Mouse (Mus musculus) heart, adult 11 months (tissue): ENCODE measurements at regions not wholly inside any gene's neighbourhood (a gene's known extent, or its start where the extent isn't known, plus 50 kb on each side); places are given as distances from the start of the nearest gene placed in this dataset.

ENCODE experiments used
- DNase-seq: peaks from one replicate; pipeline ENCODE4 v3.0.0; 2022

DNA sequence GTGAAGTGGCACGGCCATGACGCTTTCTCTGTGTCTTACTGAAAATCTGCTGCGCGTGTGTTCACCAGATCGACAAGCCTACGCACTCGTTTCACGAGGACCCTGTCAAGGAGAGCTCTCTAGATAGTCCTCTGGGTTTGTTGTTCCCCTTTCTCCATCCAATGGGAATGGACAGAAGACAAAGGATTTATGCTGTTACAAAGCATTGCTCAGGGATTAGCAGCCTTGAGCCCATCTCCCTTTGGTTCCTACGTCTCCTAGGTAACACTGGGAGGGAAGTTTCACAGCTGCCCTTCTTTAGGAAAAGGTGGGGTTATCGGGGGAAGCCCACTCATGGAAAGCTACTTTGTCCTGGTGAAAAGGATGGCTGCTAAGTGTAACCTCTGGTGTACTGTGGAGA lies 212.7 kb upstream of the Tbc1d5 start:
- DNase-seq: no peak

DNA sequence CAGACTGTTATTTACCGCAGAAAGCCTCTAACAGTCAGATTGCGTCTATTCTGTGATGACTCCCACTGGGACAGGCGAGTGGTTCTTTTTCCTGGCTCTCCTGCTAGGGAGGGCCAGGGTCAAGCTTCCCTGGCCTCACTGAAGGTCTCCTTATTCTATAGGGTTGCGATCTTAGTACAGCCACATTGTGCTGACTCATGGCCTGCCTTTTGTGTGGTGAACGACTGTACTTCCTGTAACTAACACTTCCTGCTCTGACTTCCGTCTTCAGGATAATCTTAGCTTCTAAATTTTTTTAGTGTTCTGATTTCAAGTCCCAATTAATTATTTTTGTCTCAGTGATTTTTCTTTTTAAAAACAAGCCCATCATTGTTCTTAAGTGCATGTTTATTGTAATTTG lies 203.4 kb upstream of the Tbc1d5 start:
- DNase-seq: no peak

DNA sequence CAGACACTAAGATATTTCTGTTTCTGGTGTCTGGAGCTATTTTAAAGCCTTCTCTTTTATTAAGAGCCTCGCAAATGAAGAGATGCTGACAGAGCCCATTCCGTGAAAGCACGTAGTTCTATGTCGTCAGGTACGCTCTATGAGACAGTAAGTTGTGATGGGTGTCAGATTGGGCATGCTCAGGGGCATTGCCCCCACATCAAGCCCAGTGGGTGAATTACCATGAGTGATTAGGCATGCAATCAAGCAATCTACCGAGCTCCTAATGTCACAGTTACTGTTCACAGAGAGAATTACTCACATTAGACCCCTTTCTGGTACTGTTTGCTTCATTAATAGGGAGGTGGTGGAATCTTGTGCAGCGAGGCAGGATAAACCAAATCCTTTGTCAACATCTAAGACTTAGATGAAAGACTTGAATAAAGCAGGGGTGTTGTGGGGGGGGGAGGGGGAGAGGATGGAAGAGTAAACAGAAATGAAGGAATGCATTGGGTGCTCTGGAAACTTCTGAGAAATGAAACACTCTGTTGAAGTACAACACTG lies 192.9 kb upstream of the Tbc1d5 start:
- DNase-seq: no peak

DNA sequence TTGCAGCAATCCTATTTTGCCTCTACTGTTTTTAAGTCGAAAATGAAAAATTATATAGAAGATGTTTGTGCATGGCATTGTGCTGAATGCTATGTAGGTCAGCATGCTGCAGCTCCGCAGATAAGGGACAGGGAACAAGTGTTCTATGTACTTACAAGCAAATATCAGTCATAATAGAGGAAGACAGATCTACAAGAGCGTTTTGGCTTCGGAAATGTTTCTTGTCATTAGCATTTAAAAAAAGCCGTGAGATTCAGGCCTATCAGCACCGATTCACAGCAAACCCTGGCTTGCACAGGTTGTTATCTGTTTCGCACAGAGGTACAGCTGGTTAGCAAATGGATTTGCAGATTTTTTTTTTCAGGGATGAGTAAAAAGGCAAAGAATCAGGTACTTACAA lies 191.8 kb upstream of the Tbc1d5 start:
- DNase-seq: no peak

DNA sequence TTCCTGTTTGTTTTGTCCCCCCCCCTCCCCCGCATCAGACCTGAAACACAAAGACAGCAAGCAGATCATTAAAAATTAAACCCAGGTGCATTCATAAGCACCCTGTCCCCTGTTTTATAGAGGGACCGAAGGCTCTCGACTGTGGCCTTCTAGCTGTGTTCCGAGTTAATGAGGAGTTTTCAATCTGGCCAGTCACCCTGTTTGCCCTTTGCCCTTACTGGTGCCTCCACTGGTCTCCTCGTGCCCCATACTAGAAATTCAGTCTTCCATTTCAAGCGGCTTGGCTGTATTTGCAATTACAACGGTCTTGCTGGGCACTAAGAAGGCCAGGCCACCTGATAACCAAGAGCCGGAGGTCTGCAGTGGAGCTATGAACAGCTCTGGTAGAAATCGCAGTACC lies 190.9 kb upstream of the Tbc1d5 start:
- DNase-seq: no peak

DNA sequence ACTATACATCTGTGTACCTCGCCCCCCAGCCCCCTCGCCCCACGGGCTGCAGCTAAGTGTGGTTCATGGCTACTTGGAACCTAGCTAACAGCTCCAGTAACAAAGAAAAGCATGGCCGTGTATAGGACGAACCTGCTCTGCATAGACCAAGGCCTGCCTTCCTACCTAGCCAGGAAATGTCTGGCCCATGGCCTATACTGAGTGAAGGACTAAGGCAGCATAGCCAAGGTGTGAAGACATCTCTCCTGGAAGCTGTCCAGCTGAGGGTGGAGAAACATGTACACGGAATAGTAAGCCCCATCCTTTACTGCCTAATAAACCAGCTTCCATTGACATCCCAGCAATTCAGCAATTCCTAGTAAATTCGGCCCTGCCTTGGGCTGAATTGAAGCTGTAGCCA lies 183.6 kb upstream of the Tbc1d5 start:
- DNase-seq: no peak

DNA sequence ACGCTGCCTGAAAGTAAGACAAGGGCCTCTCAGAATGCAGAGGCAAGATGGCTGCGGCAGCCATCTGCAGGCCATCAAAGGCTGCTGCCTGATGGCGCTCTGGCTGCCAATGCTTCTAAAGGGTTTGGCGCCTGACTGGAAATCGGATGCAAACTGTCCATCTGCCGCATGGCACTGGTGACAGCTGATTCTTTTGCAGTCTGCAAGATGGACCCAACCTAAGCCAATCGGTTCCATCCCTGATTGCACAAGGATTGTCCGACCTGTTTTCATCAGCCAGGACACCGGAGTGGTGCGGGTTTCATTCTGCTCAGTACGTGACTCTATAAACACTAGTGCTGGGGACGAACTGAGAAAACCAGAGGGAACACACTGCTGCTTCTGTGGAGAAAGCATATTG lies 183.1 kb upstream of the Tbc1d5 start:
- no peak for DNase-seq

DNA sequence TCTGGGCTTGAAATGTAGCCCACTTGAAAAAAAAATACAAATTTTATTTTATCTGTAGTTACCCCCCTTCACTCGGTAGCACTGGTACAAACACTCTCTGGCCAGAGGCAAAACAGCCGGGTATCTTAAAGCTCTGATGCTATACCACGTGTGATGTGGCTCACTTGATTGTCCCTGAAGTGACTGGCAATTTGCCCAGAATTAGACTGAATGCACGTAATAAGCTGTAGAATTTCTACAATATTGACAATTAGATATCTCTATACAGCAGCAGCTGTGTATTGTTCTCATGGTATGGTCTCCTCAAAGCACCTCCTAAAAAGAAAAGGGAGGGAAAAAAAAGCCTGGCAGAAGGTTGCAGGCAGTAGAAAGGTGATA lies 179.2 kb upstream of the Tbc1d5 start:
- no peak for DNase-seq

DNA sequence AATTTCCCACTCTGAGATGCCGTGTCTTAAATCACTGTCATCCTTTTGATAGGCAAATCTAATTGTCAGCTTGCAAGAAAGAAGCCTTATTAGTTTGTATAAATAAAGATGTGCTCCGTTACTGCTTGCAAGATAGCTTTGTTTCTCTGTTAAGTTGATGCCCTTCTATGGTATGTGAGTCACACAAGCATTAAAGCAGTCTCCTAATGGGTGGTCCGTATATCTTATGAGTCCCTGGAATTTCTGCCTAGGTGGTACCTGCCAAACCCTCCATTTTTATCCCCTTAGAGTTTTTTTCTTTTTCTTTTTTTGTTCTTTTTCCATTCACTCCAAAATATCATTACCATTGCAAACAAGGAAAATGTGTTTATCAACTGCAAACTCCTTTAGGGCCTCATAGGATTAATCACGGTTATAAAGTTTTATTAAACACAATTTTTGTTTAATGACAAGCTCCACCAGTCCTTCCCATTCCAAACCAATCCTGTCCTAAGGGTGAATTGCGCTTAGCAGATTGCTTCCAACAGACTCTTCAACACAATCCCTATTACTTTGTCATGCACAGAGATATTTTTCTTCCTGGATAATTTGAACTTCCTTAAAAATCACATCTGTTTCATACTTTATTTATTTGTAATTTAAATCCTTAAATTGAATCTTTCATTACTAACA lies 178.7 kb upstream of the Tbc1d5 start:
- DNase-seq: no peak

DNA sequence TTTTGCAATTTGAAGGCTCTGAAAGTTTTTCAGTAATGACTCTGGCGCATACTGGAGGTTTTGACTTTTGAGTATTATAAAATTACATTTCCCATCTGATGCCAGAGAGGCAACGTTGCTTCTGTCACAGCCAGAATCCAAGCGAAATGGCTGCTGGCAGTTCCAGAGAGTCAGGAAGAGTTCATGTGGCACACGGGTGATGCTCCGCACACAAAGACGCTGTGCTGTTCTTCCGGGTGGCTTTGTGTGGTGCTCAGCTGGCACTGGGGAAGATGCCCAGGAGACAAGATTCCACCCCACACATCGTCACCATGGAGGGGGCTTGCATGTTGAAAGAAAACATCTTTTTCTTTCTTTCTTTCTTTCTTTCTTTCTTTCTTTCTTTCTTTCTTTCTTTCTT lies 177.3 kb upstream of the Tbc1d5 start:
- no peak for DNase-seq

DNA sequence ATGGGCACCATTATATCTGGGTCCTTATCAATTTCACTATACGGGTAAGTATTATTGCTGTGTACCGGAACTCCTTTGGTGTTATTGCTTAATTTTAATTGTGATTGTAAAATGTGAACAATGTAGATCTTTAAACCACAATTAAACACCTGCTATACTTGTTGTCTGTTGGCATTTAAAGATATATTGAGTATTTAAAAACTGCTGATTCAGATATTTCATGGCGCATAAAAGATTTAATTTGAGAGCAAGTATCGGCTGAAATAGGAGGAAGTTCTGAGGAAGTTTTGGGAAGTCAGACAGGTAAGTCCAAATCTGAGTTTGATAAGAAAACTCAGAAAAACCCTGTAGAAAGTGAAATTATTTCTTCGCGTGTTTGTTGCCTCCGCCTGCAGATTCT lies 142.7 kb upstream of the Tbc1d5 start:
- DNase-seq: no peak

DNA sequence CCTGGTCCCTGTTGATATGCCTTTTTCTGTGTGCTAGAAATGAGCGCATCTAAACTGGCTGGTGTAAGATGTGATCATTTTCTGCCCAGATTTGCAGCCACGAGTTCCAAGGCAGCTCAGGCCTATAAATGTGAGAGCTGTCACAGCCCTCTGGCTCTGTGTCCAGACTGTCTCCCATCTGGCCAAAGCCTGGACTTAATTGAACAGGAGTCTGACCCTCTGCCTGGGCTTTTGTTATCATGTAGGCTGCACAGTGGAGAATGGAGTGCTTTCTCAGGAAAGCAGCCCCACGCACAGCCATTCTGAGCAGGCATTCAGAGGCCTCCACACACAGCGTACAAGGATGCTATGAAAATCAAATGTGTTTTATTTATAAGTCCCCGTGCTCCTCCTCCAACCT lies 141.9 kb upstream of the Tbc1d5 start:
- DNase-seq: peak; percentile 61

DNA sequence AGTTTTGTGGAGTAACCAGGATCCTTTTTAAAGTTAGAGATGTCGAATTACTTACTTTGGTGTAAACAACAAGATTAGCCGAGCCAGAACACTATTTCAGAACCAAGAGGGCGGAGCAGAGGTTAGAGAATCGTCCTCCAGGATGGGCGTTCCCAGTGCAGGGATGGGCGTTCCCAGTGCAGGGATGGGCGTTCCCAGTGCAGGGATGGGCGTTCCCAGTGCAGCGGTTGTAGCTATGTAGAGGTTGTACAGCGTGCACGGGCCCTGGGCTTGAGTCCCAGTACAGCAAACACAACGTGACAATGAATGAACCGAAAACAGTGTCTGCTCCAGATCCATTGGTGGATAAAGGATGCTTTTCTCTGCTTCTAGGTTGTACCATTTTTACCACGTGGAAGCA lies 125.8 kb upstream of the Tbc1d5 start:
- peak; percentile 86 for DNase-seq

DNA sequence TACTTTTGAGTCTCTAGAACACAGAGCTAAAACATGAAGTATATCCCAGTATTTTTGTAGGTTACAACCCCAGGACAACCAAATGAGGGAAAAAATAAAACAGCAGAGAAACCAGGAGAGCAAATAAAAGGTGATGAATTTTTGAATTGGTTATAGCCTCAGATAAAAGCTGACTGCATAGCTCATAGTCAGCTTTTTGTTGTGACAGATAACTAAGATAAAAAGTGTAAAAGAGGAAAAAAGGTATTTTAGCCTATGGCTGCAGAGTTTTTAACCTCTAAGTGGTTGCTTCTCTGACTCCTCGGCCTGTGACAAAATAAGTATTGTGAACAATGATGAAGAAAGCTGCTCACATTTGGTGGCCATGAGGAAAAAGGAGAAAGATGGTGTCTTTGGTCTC lies 111.6 kb upstream of the Tbc1d5 start:
- no peak for DNase-seq

DNA sequence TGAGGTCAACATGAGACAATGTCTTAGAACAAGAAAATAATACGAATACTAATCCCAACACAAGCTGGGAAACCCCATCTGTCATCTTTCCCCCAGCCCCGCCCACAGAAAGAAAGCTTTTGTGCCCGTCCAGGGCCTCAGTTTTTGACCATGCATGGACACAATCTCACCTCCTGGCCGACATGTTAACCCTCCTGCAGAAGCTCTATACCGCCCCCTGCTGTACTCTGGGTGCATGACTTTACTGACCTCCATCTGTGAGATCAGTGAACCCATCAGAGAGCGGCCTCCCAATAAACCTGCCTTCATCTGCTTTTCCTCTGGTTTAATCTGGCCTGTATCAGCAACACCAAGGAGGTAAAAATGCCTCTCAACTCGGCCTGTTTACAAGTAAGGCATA lies 109.6 kb upstream of the Tbc1d5 start:
- peak; percentile 91 for DNase-seq

DNA sequence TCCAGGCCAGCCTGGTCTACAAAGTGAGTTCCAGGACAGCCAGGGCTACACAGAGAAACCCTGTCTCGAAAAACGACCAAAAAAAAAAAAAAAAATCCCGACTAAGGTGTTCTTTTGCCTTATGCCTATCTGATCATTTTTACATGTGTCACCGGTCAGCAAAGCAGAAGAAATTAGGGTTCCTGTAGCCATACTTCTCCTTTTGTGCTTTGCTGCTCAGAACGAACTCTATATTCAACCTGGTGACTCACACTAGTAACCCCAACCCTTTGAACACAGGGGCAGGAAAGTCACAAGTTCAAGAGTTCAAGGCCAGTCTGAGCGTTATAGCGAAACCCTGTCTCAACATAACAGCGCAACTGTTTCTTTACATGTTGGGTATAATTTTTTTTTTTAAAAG lies 108.7 kb upstream of the Tbc1d5 start:
- DNase-seq: no peak

DNA sequence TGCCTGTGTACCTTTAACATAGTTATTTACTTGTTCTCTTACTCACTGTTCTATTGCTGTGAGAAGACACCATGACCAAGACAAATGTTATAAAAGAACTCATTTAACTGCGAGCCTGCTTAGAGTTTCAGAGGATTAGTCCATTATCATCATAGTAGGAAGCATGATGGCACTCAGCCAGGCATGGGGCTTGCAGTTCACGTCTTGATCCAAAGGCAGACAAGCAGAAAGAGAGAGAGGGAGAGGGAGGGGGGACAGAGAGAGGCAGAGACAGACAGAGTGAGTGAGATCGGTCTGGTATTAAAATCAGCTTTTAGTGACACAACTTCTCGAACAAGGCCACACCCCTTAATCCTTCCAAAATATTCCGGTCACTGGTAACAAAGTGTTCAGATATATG lies 106.2 kb upstream of the Tbc1d5 start:
- DNase-seq: no peak

DNA sequence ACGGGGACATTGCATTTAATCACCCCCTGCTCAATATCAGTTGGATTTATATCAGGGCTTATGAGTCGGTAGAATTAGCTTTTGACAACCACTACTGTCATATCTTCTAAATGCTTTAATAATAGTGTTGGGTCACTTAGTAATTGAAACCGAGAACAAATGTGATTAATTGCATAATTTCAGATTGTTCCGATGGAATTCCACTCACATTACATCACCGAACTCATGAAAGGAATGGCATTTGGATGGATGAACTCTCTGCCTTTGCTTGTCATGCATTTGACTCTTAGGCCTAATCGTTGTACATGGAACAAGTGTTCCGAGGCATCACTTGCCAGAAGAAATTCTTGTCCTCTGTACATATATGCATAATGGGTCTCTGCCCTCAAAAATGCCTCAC lies 99.6 kb upstream of the Tbc1d5 start:
- DNase-seq: no peak

DNA sequence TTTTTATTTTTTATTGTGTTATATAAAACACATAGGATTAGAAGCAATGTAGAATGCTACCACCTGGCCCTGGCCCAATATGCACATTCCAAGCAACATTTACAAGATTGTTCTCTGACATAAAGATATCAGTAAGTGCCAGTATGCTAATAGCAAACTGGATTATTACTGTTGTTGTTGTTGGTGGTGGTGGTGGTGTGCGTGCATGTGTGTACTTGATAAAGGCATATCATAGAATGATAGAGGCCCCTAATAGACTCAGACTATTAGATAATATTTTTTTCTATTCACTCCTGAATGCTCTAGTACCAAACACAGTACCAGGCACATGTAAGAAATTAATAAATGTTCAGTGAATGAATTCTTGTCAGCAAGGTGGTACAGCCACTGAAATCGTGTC lies 98.9 kb upstream of the Tbc1d5 start:
- no peak for DNase-seq

DNA sequence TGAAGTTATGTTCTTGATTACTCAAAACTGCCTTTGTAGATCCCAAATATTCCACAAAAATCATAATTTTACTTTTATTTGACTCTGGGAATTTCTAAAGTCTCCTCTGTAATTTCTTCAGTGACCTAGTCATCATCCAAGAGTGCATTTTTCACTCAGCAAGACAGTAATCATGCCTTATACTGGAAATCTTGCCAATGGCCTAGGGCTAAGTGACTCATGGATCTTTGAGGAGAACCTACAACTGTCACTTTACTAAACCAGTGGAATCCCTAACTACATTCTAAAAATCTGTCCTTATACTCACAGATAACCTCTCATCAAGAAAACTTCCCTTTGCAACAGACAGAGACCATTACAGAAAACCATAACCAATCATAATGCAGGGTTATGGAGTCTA lies 98.0 kb upstream of the Tbc1d5 start:
- no peak for DNase-seq

DNA sequence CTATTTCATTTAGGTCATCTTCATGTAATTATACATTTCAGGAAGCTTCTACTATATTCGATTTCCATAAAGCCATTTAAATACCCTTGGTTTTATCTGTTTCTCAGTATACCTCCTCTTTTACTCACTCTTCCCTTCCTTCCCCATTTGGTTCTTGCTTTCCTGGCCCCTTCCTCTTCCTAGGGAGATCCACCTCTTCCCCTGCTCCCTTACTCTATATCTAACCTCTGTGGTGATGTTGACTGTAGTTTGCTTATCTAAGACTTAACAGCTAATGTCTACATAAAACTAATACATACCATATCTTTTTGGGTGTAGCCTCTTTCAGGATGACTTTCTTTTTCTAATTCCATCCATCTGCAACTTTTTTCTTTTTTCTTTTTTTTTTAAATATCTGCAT lies 92.9 kb upstream of the Tbc1d5 start:
- no peak for DNase-seq

DNA sequence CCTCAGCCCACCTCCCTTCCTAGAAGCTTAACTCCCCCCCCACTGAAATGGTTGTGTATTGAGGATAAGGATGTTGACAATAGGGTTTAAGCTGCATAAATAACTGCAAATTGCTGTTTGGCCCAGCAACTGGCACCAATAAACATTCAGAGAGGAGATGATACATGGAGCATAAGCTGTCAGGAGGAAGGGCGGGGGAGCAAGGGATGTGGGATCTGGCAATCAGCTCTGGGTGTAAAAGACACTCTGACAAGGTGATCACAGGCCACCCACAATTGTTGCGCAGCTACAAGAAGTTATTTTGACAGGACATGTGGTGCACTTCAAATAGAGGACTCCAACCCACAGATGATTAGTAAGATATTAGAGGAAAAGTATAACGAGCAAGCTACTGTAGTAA lies 83.8 kb upstream of the Tbc1d5 start:
- DNase-seq: no peak

DNA sequence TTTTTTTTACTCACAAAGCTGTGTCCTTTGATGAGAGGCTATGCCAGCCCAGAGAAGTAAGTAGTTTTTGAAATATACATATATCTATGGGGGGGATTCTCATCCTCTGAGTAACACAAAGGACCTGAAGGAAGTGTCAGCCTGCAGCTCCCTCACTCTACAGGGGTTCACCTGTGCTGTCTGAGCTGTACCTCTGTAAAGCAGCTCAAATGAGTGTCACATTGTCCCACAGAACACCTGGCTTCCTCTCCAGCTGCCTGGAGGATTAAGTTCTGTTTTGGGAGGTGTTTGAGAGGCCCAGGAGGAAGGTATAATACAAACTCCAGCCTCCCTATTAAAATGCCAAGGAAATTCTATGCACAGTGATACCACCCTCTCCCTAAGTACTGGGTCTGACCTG lies 83.3 kb upstream of the Tbc1d5 start:
- DNase-seq: no peak

DNA sequence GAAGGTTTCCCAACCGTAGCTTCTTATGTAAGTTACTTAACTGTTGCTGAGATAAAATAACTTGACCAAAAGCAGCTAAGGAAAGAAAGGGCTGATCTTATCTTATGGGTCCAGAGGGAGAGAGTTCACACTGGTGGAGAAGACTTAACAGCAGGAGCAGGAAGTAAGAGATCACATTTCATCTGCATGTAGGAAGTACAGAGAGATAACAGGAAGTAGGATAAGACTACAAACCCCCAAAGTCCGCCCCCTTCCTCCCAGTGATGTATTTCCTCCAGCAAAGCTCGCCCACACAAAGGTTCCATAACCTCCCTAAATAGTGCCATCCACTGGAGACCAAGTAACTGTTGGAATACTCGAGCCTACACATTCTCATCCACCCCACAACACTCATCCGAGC lies 79.2 kb upstream of the Tbc1d5 start:
- DNase-seq: no peak

DNA sequence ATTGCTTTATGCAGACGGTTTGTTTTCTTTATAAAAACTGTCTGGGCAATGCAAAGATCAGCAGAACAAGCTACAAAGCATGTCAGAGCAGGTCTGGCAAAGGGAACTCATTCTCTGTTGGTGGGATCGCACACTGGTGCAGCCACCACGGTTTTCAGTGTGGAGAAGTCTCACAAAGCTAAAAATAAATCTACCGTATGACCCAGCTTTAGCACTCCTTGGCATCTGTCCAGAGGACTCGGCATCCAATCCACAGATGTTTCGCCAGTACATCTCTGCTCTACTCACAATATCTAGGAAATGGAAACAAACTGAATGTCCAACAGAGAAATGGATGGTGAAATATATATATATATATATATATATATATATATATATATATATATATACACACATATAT lies 69.4 kb upstream of the Tbc1d5 start:
- no peak for DNase-seq

DNA sequence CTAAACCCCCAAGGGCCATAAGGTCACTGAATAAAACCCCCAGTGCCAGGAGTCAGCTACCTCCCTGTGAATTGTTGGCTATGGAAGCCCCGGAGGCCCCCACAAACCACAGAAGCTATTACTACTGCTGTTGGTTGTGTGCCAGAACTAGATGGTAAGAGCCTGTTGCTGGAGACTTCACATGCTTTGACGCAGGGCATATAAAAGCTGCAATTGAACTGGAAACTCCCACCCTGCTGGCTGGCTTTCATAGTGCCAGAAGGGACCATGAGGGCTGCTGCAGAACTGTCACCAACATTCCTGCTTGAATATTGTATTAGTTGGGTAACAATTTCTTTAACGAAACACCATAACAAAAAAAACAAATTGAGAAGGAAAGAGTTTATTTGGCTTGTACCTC lies 66.9 kb upstream of the Tbc1d5 start:
- no peak for DNase-seq
